Comparison of ENCODE assay signal across 8 mouse cellular contexts in the genomic region with DNA sequence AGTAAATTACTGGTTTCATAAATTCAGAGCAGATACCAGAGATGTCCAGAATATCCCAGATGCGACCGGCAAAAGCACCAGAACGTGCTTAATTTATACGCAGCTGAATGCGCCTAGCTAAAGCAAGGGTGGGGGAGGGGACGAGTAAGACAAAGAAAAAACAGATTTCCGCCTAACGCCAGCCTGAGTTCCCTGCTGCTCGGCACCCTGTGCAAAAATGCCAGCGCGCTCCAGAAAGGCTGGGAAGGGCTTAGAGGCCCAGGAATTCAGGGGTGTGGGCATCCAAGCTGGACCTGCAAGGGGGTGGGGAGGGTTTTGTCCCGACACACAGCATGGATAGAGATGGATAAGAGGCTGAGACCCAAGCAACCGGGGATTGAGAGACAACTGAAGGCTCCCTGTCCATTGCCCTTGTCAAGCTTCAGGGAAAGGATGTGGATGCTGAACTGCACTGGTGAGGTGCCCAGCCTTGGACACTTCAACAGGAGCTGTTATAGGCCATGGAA.
DNase-seq lines count a peak whose midpoint lies in the region; ATAC-seq and TF ChIP-seq lines count a peak whose summit lies in the region.
"Had no signal": no experiment of that assay in that cellular context is flagged by ENCODE, and none has a peak within 500 bp of the region (broad histone marks: within the 10 kb centered on the region; RNA-seq: fewer than 3 reads in every experiment).

No protein-coding gene starts in this region.

- no peaks in the 10 kb centered on the region for H3K9me3 ChIP-seq in lung, embryonic 14.5 days (ENCODE audit: low read depth, low read length)
- H3K9me3 ChIP-seq in embryonic facial prominence, embryonic 11.5 days (replicated peaks; ENCODE audit: control insufficient read depth, low read length), result no peaks in the 10 kb centered on the region
- no peaks in the 10 kb centered on the region for H3K9me3 ChIP-seq in limb, embryonic 15.5 days
- H3K9me3 ChIP-seq in stomach, embryonic 16.5 days (replicated peaks; ENCODE audit: control insufficient read depth, low read length), result no peaks in the 10 kb centered on the region
- H3K9me3 ChIP-seq: liver, embryonic 15.5 days had no signal

- DNase-seq in lung, embryonic 14.5 days, result peak; percentile 59
- no peak for DNase-seq in lung, postnatal 14 days
- DNase-seq in embryonic facial prominence, embryonic 11.5 days (ENCODE audit: low spot score), result peak; percentile 89
- DNase-seq in heart, postnatal 4 days, result peak; percentile 6
- no peak for DNase-seq in cerebellum, adult 9-11 months

- no peaks in the 10 kb centered on the region for H3K27me3 ChIP-seq in lung, embryonic 14.5 days (ENCODE audit: insufficient read depth, low read length)
- H3K27me3 ChIP-seq in embryonic facial prominence, embryonic 11.5 days (ENCODE audit: control insufficient read depth, insufficient read depth, low read length), result no peaks in the 10 kb centered on the region
- H3K27me3 ChIP-seq in limb, embryonic 15.5 days, result no peaks in the 10 kb centered on the region
- H3K27me3 ChIP-seq in stomach, embryonic 16.5 days (ENCODE audit: control insufficient read depth, insufficient read depth, low read length), result no peaks in the 10 kb centered on the region
- H3K27me3 ChIP-seq: liver, embryonic 15.5 days had no signal

- peak overlapping the region; percentile 38 for H3K9ac ChIP-seq in lung, embryonic 14.5 days
- H3K9ac ChIP-seq in embryonic facial prominence, embryonic 11.5 days (replicated peaks; ENCODE audit: low read length), result peak overlapping the region; percentile 58
- H3K9ac ChIP-seq in limb, embryonic 15.5 days, result no peak overlapping the region
- H3K9ac ChIP-seq in stomach, embryonic 16.5 days (ENCODE audit: low read length), result peak overlapping the region; percentile 7; the same call in 1 of the 2 replicates
- H3K9ac ChIP-seq: liver, embryonic 15.5 days had no signal

- peak overlapping the region; percentile 59 for H3K4me2 ChIP-seq in lung, embryonic 14.5 days
- peak overlapping the region; percentile 39 for H3K4me2 ChIP-seq in embryonic facial prominence, embryonic 11.5 days (ENCODE audit: low read depth, low read length)
- H3K4me2 ChIP-seq in limb, embryonic 15.5 days, result peak overlapping the region; percentile 35
- H3K4me2 ChIP-seq in stomach, embryonic 16.5 days (ENCODE audit: low read depth, low read length), result peak overlapping the region; percentile 35
- H3K4me2 ChIP-seq: liver, embryonic 15.5 days had no signal

- H3K4me1 ChIP-seq in lung, embryonic 14.5 days (ENCODE audit: insufficient read depth), result no peaks in the 10 kb centered on the region
- H3K4me1 ChIP-seq in embryonic facial prominence, embryonic 11.5 days (ENCODE audit: control insufficient read depth, insufficient read depth, low read length), result peaks cover 2% of the 10 kb centered on the region
- H3K4me1 ChIP-seq in limb, embryonic 15.5 days, result peaks cover 12% of the 10 kb centered on the region
- H3K4me1 ChIP-seq in stomach, embryonic 16.5 days (ENCODE audit: control insufficient read depth, insufficient read depth, low read length), result peaks cover 6% of the 10 kb centered on the region; the same call in 1 of the 2 replicates
- H3K4me1 ChIP-seq: liver, embryonic 15.5 days had no signal

- WGBS in lung, embryonic 14.5 days, result 7% methylated on average over 13 of the region's 13 CpGs
- WGBS in embryonic facial prominence, embryonic 11.5 days, result 4% methylated on average over 13 of the region's 13 CpGs
- 10% methylated on average over 13 of the region's 13 CpGs for WGBS in limb, embryonic 15.5 days
- WGBS in stomach, embryonic 16.5 days, result 10% methylated on average over 13 of the region's 13 CpGs

- H3K36me3 ChIP-seq in lung, embryonic 14.5 days (ENCODE audit: insufficient read depth), result no peaks in the 10 kb centered on the region
- no peaks in the 10 kb centered on the region for H3K36me3 ChIP-seq in embryonic facial prominence, embryonic 11.5 days (replicated peaks; ENCODE audit: control insufficient read depth, insufficient read depth, low read depth, low read length)
- H3K36me3 ChIP-seq in limb, embryonic 15.5 days, result no peaks in the 10 kb centered on the region
- no peaks in the 10 kb centered on the region for H3K36me3 ChIP-seq in stomach, embryonic 16.5 days (ENCODE audit: control insufficient read depth, insufficient read depth, low read length)
- H3K36me3 ChIP-seq: liver, embryonic 15.5 days had no signal

- no peak for TF ChIP-seq CTCF in lung, embryonic 14.5 days (IDR thresholded peaks at IDR 0.05; ENCODE audit: low read depth)

- peak overlapping the region; percentile 16; the same call in 1 of the 2 replicates for H3K4me3 ChIP-seq in lung, embryonic 14.5 days (ENCODE audit: low read depth, low read length)
- H3K4me3 ChIP-seq in embryonic facial prominence, embryonic 11.5 days (ENCODE audit: low read depth, low read length), result no peak overlapping the region
- H3K4me3 ChIP-seq in limb, embryonic 15.5 days, result peak overlapping the region; percentile 12; the same call in 1 of the 2 replicates
- H3K4me3 ChIP-seq in stomach, embryonic 16.5 days (replicated peaks; ENCODE audit: low read length), result peak overlapping the region; percentile 9
- H3K4me3 ChIP-seq: liver, embryonic 15.5 days had no signal

- ATAC-seq in lung, embryonic 14.5 days (ENCODE audit: insufficient read depth), result peak; percentile 68; the same call in 1 of the 2 replicates
- ATAC-seq in embryonic facial prominence, embryonic 11.5 days (replicated peaks; ENCODE audit: insufficient number of reproducible peaks, low FRiP score, low TSS enrichment, low read depth), result peak; percentile 77
- ATAC-seq in limb, embryonic 15.5 days (ENCODE audit: insufficient number of reproducible peaks, low FRiP score, low TSS enrichment, low read depth), result no peak
- no peak for ATAC-seq in stomach, embryonic 16.5 days (ENCODE audit: insufficient read depth, low FRiP score)

- H3K27ac ChIP-seq in lung, embryonic 14.5 days (ENCODE audit: low read depth), result no peak overlapping the region
- H3K27ac ChIP-seq in embryonic facial prominence, embryonic 11.5 days (replicated peaks; ENCODE audit: low read depth, low read length), result peak overlapping the region; percentile 73
- no peak overlapping the region for H3K27ac ChIP-seq in limb, embryonic 15.5 days
- H3K27ac ChIP-seq in stomach, embryonic 16.5 days (ENCODE audit: low read length), result no peak overlapping the region
- H3K27ac ChIP-seq: liver, embryonic 15.5 days had no signal

Comparison
In these comparisons a context has a peak if more than half of its experiments do, and no peak if none do; other contexts are left out.
1. DNase-seq: peak in lung, embryonic 14.5 days (single experiment), embryonic facial prominence, embryonic 11.5 days (single experiment) and heart, postnatal 4 days (single experiment); none in lung, postnatal 14 days (single experiment) and cerebellum, adult 9-11 months (single experiment).
2. ATAC-seq: peak in lung, embryonic 14.5 days (single experiment) and embryonic facial prominence, embryonic 11.5 days (single experiment); none in limb, embryonic 15.5 days (single experiment) and stomach, embryonic 16.5 days (single experiment).
3. Peak in every context shown above with its lines, with median percentiles within 50 percentile points of each other: H3K4me2 ChIP-seq.